ENCODE assay signal across 8 mouse cellular contexts in the genomic region with DNA sequence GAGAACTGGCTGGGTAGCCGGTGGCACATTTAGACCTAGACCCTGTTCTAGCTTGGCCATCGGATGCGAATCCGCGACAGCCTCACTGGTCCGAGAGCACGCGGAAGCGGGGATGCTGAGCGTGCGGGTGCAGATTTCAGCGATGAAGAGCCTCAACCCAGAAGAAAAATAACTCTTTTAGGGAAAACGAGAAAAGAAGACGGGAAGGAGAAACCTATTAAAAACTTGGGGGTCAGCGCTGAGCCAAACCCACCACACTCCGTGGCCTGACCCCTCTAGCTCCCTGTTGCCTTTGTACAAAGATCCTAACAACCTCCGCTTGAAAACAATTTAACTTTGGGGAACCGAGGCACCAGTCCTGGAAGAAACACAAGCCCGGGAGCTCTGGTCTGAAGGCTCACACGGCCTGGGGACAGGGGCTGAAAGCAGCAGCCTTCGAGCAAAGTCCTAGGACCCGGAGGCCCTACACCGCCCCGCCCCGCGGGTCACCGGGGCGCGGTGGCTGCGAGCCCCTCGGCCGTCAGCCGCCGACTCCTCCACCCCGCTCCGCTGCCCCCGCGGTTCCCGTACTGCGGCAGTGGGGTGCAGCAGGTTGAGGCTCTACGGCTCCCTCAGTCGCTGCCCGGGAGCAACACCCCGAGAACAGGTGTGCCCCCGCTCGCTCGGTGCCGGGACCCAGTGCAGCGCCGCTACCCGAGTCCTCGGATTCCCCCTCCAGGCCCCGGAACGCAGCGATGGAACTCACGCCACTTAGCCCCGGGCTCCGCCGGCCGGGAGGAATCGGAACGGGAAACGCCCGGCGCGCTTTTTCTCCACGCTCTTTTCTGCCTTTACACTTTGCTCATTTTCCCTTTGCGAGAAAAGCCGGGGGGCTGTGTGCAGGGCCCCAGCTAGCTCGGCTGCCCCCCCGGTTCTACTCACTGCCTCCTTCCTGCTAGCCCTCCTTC. TPM values are rescaled to one million over a fixed set of nuclear protein-coding genes. Genes with fewer than 3 reads are reported as not detected.
A peak's percentile ranks its signal among the peaks of the same experiment; 100 is the strongest.
DNase-seq lines count a peak whose midpoint lies in the region; ATAC-seq lines count a peak whose summit lies in the region.

No protein-coding gene starts in this region.

- under 1% methylated on average over 71 of the region's 71 CpGs for WGBS in neural tube, embryonic 14.5 days

- H3K4me3 ChIP-seq in neural tube, embryonic 14.5 days (ENCODE audit: low read depth, low read length): peak overlapping the region; percentile 40

- H3K4me2 ChIP-seq in neural tube, embryonic 14.5 days (ENCODE audit: low read depth, low read length): peak overlapping the region; percentile 51

- ATAC-seq in neural tube, embryonic 14.5 days (ENCODE audit: low read depth): no peak

- peak overlapping the region; percentile 76 for H3K27ac ChIP-seq in neural tube, embryonic 14.5 days (ENCODE audit: low read depth, low read length)

- no peaks in the 10 kb centered on the region for H3K9me3 ChIP-seq in neural tube, embryonic 14.5 days (ENCODE audit: control insufficient read depth, low read length)

- intact Hi-C loops in heart, postnatal 14 days (cut with DNase I): no loop called here

- peak; percentile 30 to 39 for DNase-seq in cerebellum, postnatal 14 days
- no peak for DNase-seq in cerebellum, postnatal 4 days (ENCODE audit: low spot score in 2 of 2)
- DNase-seq in CD4-positive helper T cell, adult 2 months (ENCODE audit: low read depth, low spot score): peak; percentile 22
- peak; percentile 64 for DNase-seq in embryo, embryonic 11 days
- peak; percentile 35 for DNase-seq in heart, postnatal 14 days
- peak; percentile 24 for DNase-seq in liver
- no peak for DNase-seq in right cerebral cortex, adult 18-20 months

- H3K27me3 ChIP-seq in neural tube, embryonic 14.5 days (ENCODE audit: control insufficient read depth, insufficient read depth, low read length): peaks cover 37% of the 10 kb centered on the region

- H3K36me3 ChIP-seq in neural tube, embryonic 14.5 days (ENCODE audit: control insufficient read depth, insufficient read depth, low read length): no peaks in the 10 kb centered on the region

- peaks cover 8% of the 10 kb centered on the region; the same call in 1 of the 2 replicates for H3K4me1 ChIP-seq in neural tube, embryonic 14.5 days (ENCODE audit: control insufficient read depth, insufficient read depth, low read length)

- peak overlapping the region; percentile 54 for H3K9ac ChIP-seq in neural tube, embryonic 14.5 days (replicated peaks; ENCODE audit: low read depth, low read length)

RNA-seq across cellular contexts. Expression of gene Rnf220, which starts 2.7 kb away (rescaled TPM):
- total RNA-seq in heart, postnatal 14 days (2021): 10 to 100 TPM; 31.6 to 35.3 TPM
- polyA plus RNA-seq in neural tube, embryonic 14.5 days (2014; fragmentation: Nextera tagmentation; extraction: Ambion mirVana): 73.4 and 83.9 TPM in 2 replicates

RNA-seq across cellular contexts. Expression of gene Eri3, which starts 56.0 kb away (rescaled TPM):
- 10 to 100 TPM; 75.4 to 82.6 TPM for total RNA-seq in heart, postnatal 14 days (2021)
- polyA plus RNA-seq in neural tube, embryonic 14.5 days (2014; fragmentation: Nextera tagmentation; extraction: Ambion mirVana): 210 and 291 TPM in 2 replicates

Comparison
In these comparisons a context has a peak if more than half of its experiments do, and no peak if none do; other contexts are left out.
1. DNase-seq: peak in cerebellum, postnatal 14 days (2 of 2), CD4-positive helper T cell, adult 2 months (single experiment), embryo, embryonic 11 days (single experiment), heart, postnatal 14 days (2 of 2) and liver (single experiment); none in cerebellum, postnatal 4 days (0 of 2) and right cerebral cortex, adult 18-20 months (single experiment).